Mouse (Mus musculus): ENCODE results near the gene Nmt1. TPM values are rescaled to one million over a fixed set of nuclear protein-coding genes. Genes with fewer than 3 reads are reported as not detected.
A peak's percentile ranks its signal among the peaks of the same experiment; 100 is the strongest.

Gene Nmt1
- polyA plus RNA-seq, 1 experiment from 2014 or later, result 69.8 TPM

DNA sequence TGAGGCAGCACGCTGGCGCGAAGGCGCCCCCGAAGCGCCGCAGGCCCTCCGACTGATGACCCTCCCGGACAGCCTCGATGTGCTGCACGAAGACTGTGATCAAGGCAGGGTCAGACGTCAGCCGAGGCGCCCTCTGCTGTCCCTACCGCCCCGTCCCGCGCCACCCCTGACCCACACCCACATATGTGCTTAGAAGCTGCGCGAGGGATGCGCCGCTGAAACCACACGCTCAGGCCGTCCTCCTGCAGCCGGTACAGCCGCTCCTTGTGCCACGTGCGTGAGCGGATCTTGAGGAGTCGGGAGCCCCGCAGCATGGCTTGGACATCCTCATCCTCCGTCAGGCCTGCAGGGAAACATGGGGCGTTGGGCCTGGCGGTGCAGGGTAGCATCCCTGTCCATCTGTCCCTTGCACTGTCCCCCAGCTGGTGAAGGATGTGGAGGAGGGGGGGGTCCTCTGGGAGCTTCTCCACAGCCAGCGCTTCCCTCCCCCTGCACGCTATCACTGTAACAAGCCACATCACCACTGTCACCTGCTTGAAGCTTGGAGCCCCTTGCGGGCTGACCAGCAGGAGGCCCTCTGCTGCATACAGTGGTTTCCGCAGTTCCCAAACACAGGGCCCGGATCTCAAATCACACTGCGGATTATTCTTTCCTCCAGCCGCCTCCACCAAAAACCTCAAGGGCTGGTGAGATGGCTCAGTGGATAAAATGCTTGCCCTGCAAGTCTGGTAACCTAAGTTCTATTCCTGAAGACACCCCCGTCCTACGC, 52.5 kb downstream of the Nmt1 start:
- Histone ChIP-seq H3K4me1 (ENCODE audit: control insufficient read depth, insufficient read depth, low read length) (peaks cover 7% of the 10 kb centered on the region), H3K9me3 (ENCODE audit: control insufficient read depth, low read length) (no peaks in the 10 kb centered on the region), H3K27me3 (ENCODE audit: control insufficient read depth, insufficient read depth, low read length) (peaks cover 17% of the 10 kb centered on the region), H3K9ac (ENCODE audit: low read length) (peak overlapping the region; percentile 27; the same call in 1 of the 2 replicates), H3K27ac (replicated peaks; ENCODE audit: low read depth, low read length) (no peak overlapping the region), H3K4me3 (ENCODE audit: low read depth, low read length) (peak overlapping the region; percentile 22), H3K4me2 (ENCODE audit: low read depth, severe bottlenecking) (peak overlapping the region; percentile 65), H3K36me3 (ENCODE audit: control insufficient read depth, insufficient read depth, low read length) (no peaks in the 10 kb centered on the region)
- peak; percentile 50 for DNase-seq (ENCODE audit: low spot score)
- WGBS, result under 1% methylated on average over 43 of the region's 43 CpGs
- no peak for ATAC-seq (ENCODE audit: insufficient number of reproducible peaks, low FRiP score, low TSS enrichment, low read depth)

DNA sequence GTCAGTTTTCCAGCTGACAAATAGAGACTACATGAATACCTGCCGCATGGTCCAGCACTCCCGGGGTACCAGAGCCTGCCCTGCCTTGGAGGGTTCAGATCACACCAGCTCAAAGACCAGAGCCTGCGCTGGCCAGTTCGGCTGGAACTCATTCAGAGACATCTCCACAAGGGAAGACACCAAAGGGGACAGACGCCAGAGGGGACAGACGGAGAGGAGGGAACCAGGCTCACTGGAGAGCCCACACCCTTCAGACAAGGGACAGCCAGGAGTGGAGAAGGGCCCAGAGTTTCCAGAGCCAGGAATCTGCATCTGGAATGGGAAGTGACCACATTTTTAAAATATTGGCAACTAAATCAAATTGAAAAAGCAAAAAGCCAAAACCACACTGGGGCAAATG, 53.6 kb downstream of the Nmt1 start:
- H3K9ac ChIP-seq (ENCODE audit: low read length), result no peak overlapping the region
- no peaks in the 10 kb centered on the region for H3K9me3 ChIP-seq (ENCODE audit: control insufficient read depth, low read length)
- no peak overlapping the region for H3K4me2 ChIP-seq (ENCODE audit: low read depth, severe bottlenecking)
- H3K36me3 ChIP-seq (ENCODE audit: control insufficient read depth, insufficient read depth, low read length), result no peaks in the 10 kb centered on the region
- ATAC-seq (ENCODE audit: insufficient number of reproducible peaks, low FRiP score, low TSS enrichment, low read depth) (no peak), DNase-seq (ENCODE audit: low spot score) (no peak)
- H3K4me1 ChIP-seq (ENCODE audit: control insufficient read depth, insufficient read depth, low read length), result peaks cover 7% of the 10 kb centered on the region
- no peak overlapping the region for H3K4me3 ChIP-seq (ENCODE audit: low read depth, low read length)
- WGBS, result 61% methylated on average over 6 of the region's 6 CpGs
- peaks cover 17% of the 10 kb centered on the region for H3K27me3 ChIP-seq (ENCODE audit: control insufficient read depth, insufficient read depth, low read length)
- no peak overlapping the region for H3K27ac ChIP-seq (replicated peaks; ENCODE audit: low read depth, low read length)

DNA sequence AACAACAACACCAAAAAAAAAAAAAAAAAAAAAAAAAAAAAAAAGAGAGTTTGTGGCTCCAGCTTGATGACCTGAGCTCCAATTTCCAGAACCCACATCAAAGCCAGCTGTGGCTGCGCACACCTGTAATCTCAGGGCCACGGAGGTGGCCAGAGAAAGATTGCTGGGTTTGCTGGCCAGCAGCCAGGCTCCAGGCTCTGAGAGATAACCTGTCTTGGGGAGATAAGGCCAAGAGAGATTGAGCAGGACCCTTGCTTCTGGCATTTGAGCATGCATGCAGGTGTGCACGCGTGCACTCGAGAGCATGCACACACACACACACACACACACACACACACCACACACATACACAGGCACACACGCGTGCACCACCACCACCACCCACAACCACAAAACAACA, 65.3 kb downstream of the Nmt1 start:
- H3K4me3 ChIP-seq (ENCODE audit: low read depth, low read length), result no peak overlapping the region
- DNase-seq (ENCODE audit: low spot score) (no peak), ATAC-seq (ENCODE audit: insufficient number of reproducible peaks, low FRiP score, low TSS enrichment, low read depth) (no peak)
- H3K27me3 ChIP-seq (ENCODE audit: control insufficient read depth, insufficient read depth, low read length), result no peaks in the 10 kb centered on the region
- no peaks in the 10 kb centered on the region for H3K9me3 ChIP-seq (ENCODE audit: control insufficient read depth, low read length)
- H3K27ac ChIP-seq (replicated peaks; ENCODE audit: low read depth, low read length), result no peak overlapping the region
- peaks cover 11% of the 10 kb centered on the region for H3K4me1 ChIP-seq (ENCODE audit: control insufficient read depth, insufficient read depth, low read length)
- no peak overlapping the region for H3K4me2 ChIP-seq (ENCODE audit: low read depth, severe bottlenecking)
- whole genome bisulfite sequencing, result 96% methylated on average over 7 of the region's 7 CpGs
- no peak overlapping the region for H3K9ac ChIP-seq (ENCODE audit: low read length)
- no peaks in the 10 kb centered on the region for H3K36me3 ChIP-seq (ENCODE audit: control insufficient read depth, insufficient read depth, low read length)

DNA sequence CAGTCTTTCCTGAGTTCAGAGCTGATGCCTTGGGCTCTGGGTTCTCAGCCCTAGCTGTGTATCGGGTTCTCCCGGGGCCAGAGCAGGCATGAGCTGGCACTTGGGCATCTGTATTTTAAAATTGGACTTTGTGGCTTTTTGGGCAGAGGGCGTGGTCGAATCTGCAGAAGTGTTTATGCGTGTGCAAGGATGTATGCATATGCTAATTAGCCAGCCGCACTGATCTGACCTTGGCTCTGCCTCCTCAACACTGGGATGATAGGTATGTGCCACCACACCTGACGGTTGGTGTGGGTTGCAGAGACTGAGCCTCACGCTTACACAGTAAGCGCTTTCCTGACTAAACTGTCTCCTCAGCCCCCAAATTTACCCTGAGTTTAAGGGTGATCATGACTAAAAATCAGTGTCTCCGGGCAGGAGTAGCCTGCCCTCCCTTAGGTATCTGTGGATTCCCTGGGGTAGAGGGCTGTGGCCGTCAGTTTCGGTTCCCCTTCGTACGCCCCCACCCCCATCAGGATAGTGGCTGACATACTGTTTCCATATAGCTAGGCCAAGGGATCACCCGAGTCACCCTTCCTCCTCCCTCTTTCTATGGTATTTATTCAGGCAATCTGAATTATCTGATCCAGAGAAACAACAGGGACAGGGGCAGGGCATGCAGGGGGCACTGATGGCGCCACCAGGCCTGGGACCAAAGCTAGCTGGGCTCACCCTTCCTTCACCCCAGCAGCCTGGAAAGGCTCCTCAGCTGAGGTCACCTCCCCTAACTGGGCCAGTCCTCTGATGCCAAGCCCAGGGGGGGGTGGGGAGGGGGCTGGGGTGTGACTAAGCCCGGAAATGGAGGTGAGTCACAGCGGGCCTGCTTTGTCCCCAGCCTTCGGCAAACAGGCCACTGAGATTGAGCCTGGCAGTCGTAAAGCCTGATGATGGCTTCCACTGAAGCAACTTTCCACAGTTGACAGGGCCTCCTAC, 66.2 kb downstream of the Nmt1 start:
- DNase-seq (ENCODE audit: low spot score), result no peak
- Histone ChIP-seq H3K9ac (ENCODE audit: low read length) (no peak overlapping the region), H3K4me3 (ENCODE audit: low read depth, low read length) (no peak overlapping the region), H3K9me3 (ENCODE audit: control insufficient read depth, low read length) (no peaks in the 10 kb centered on the region), H3K27me3 (ENCODE audit: control insufficient read depth, insufficient read depth, low read length) (no peaks in the 10 kb centered on the region), H3K4me1 (ENCODE audit: control insufficient read depth, insufficient read depth, low read length) (peaks cover 11% of the 10 kb centered on the region), H3K4me2 (ENCODE audit: low read depth, severe bottlenecking) (no peak overlapping the region), H3K36me3 (ENCODE audit: control insufficient read depth, insufficient read depth, low read length) (no peaks in the 10 kb centered on the region), H3K27ac (replicated peaks; ENCODE audit: low read depth, low read length) (no peak overlapping the region)
- ATAC-seq (ENCODE audit: insufficient number of reproducible peaks, low FRiP score, low TSS enrichment, low read depth), result no peak
- 62% methylated on average over 20 of the region's 20 CpGs for WGBS

DNA sequence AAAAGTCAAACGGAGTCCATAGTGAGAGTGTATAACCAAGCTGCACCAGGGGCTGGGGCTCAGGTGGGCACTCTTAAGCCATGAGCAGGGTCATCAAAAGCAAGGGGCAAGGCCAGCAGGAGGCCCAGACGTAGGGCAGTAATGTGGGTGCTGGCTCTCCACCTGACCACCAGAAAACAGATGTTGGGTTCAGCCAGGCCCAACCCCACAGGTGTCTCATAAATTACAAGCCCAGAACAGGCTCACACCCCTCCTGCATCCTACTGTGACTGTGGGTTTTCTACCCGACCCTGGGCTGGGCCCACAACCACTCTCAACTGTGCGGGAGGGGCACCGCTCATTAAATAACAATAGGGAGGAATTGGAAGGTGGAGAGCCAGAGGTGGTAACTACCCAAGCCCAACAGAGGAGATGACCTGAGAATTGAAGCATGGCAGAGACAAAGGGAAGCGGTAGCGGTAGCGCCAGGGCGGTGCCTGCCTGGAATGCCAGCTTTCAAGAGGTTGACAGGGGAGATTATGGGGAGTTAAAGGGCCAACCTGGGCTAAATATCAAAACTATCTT, 67.2 kb downstream of the Nmt1 start:
- no peak for DNase-seq (ENCODE audit: low spot score)
- Histone ChIP-seq H3K36me3 (ENCODE audit: control insufficient read depth, insufficient read depth, low read length) (no peaks in the 10 kb centered on the region), H3K27ac (replicated peaks; ENCODE audit: low read depth, low read length) (no peak overlapping the region), H3K27me3 (ENCODE audit: control insufficient read depth, insufficient read depth, low read length) (peaks cover 6% of the 10 kb centered on the region), H3K4me3 (ENCODE audit: low read depth, low read length) (no peak overlapping the region), H3K4me2 (ENCODE audit: low read depth, severe bottlenecking) (no peak overlapping the region), H3K9me3 (ENCODE audit: control insufficient read depth, low read length) (no peaks in the 10 kb centered on the region), H3K4me1 (ENCODE audit: control insufficient read depth, insufficient read depth, low read length) (peaks cover 14% of the 10 kb centered on the region), H3K9ac (ENCODE audit: low read length) (no peak overlapping the region)
- WGBS, result 50% methylated on average over 9 of the region's 9 CpGs
- no peak for ATAC-seq (ENCODE audit: insufficient number of reproducible peaks, low FRiP score, low TSS enrichment, low read depth)

DNA sequence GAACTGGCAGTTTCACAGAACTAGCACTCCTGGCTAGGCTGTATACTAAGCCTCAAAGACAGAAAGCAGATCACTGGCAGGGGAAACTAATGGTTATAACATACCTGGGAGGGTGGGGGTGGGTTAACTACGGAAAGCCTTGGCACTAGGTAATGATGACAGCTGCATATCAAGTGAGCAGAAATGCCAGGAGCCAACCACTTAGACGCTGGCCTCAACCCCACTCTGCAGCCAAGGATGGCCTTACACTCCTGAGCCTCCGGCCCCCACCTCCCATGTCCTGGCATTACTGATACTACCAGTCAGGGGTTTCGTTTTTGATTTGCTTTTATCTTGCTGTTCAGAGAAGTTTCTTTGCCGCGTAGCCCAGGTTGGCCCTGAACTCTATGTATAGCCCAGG, 67.8 kb downstream of the Nmt1 start:
- H3K27me3 ChIP-seq (ENCODE audit: control insufficient read depth, insufficient read depth, low read length), result peaks cover 11% of the 10 kb centered on the region
- no peak for DNase-seq (ENCODE audit: low spot score)
- 87% methylated on average over 6 of the region's 6 CpGs for WGBS

DNA sequence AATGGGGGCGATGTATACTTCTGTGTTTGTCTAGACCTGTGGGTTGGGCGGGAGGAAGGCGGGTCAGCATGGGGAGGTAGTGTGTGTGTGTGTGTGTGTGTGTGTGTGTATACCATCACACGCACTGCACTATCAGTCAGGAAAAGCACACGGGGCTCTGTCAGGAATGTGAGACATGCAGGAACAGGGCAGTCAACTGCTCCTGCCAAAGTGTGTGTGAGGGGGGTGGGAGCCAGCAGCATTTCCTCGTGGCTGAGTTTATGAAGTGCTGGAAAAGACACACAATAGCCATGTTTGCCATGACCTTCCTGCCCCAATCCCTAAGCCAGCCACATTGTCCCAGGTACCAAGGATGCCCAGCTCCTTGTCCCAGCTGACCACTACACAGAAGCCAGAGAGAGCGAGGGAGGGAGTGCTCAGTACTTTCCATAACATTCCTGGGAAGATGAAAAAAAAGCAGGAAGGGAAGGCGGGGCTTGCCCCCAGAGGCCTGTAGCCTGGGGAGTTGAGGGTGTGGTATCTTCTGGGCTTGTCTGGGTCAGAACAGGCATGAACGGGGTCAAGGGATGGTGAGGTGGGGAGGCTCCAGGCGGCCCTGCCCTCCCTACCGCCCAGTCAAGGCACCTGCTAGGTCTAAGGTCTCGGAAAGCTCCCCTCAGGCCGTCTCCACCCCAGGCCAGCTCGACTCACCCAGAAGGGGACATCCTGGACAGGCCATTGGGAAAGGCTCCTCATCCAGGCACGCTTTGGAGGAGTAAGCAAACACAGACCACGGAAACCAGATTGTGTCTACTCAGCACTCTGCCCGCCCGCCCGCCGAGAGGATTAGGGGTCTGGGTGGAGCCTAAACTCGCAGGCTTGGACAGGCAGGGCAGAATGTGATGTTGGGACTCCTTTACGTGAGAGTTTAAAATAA, 69.2 kb downstream of the Nmt1 start:
- DNase-seq (ENCODE audit: low spot score), result no peak
- H3K36me3 ChIP-seq (ENCODE audit: control insufficient read depth, insufficient read depth, low read length), result no peaks in the 10 kb centered on the region
- H3K9me3 ChIP-seq (ENCODE audit: control insufficient read depth, low read length), result no peaks in the 10 kb centered on the region
- peaks cover 18% of the 10 kb centered on the region for H3K4me1 ChIP-seq (ENCODE audit: control insufficient read depth, insufficient read depth, low read length)
- no peak for ATAC-seq (ENCODE audit: insufficient number of reproducible peaks, low FRiP score, low TSS enrichment, low read depth)
- WGBS, result 28% methylated on average over 22 of the region's 22 CpGs
- H3K27me3 ChIP-seq (ENCODE audit: control insufficient read depth, insufficient read depth, low read length), result peaks cover 21% of the 10 kb centered on the region
- no peak overlapping the region for H3K27ac ChIP-seq (replicated peaks; ENCODE audit: low read depth, low read length)
- no peak overlapping the region for H3K9ac ChIP-seq (ENCODE audit: low read length)
- peak overlapping the region; percentile 16; the same call in 1 of the 2 replicates for H3K4me2 ChIP-seq (ENCODE audit: low read depth, severe bottlenecking)
- H3K4me3 ChIP-seq (ENCODE audit: low read depth, low read length), result no peak overlapping the region

More for the DNA sequence above, 67.8 kb downstream of the Nmt1 start:
- H3K4me2 ChIP-seq (ENCODE audit: low read depth, severe bottlenecking), result no peak overlapping the region
- no peak overlapping the region for H3K4me3 ChIP-seq (ENCODE audit: low read depth, low read length)
- no peak overlapping the region for H3K27ac ChIP-seq (replicated peaks; ENCODE audit: low read depth, low read length)
- H3K9me3 ChIP-seq (ENCODE audit: control insufficient read depth, low read length), result no peaks in the 10 kb centered on the region
- no peaks in the 10 kb centered on the region for H3K36me3 ChIP-seq (ENCODE audit: control insufficient read depth, insufficient read depth, low read length)
- H3K9ac ChIP-seq (ENCODE audit: low read length), result no peak overlapping the region
- peaks cover 14% of the 10 kb centered on the region for H3K4me1 ChIP-seq (ENCODE audit: control insufficient read depth, insufficient read depth, low read length)
- no peak for ATAC-seq (ENCODE audit: insufficient number of reproducible peaks, low FRiP score, low TSS enrichment, low read depth)

All from limb, embryonic 11.5 days (tissue).